Mouse (Mus musculus): ENCODE data around the gene Cacna2d4.

- no peak for TF ChIP-seq POLR2AphosphoS5 (IDR thresholded peaks at IDR 0.05; ENCODE audit: insufficient replicate concordance, low read depth, low read length)
- TF ChIP-seq CTCF (IDR thresholded peaks at IDR 0.05; ENCODE audit: low read depth, low read length): no peak
- no peak for TF ChIP-seq GATA1 (IDR thresholded peaks at IDR 0.05; ENCODE audit: borderline replicate concordance, low read length)
Observed at GRCm38 (mm10) chr6:119204915-119205314, 31.4 kb upstream of the Cacna2d4 start.

Measured in G1E (cell line).